Mouse (Mus musculus): ENCODE results near the gene Elp4. TPM values are rescaled to one million over a fixed set of nuclear protein-coding genes. Genes with fewer than 3 reads are reported as not detected.

Elp4 gene
- polyA plus RNA-seq, 1 experiment from 2014 or later, result 28.2 TPM

GRCm38 (mm10) chr2:105815170-105815569, 89.2 kb downstream of the Elp4 start:
- no peaks in the 10 kb centered on the region for H3K9me3 ChIP-seq (ENCODE audit: control insufficient read depth, low read length)
- H3K4me3 ChIP-seq (ENCODE audit: low read depth, low read length), result no peak overlapping the region
- no peak overlapping the region for H3K27ac ChIP-seq (ENCODE audit: low read depth, low read length)
- H3K4me1 ChIP-seq (replicated peaks; ENCODE audit: control insufficient read depth, insufficient read depth, low read length), result no peaks in the 10 kb centered on the region
- no peaks in the 10 kb centered on the region for H3K36me3 ChIP-seq (ENCODE audit: control insufficient read depth, insufficient read depth, low read length)
- no peak overlapping the region for H3K4me2 ChIP-seq
- DNase-seq (ENCODE audit: low spot score), result no peak
- no peak for ATAC-seq (replicated peaks; ENCODE audit: low FRiP score)
- H3K9ac ChIP-seq (ENCODE audit: low read depth, low read length), result no peak overlapping the region
- no peaks in the 10 kb centered on the region for H3K27me3 ChIP-seq (replicated peaks; ENCODE audit: control insufficient read depth, insufficient read depth, low read length)
- 81% methylated on average over 3 of the region's 3 CpGs for WGBS

GRCm38 (mm10) chr2:105813041-105813440, 91.3 kb downstream of the Elp4 start:
- DNase-seq (ENCODE audit: low spot score) (no peak), ATAC-seq (replicated peaks; ENCODE audit: low FRiP score) (no peak)
- Histone ChIP-seq H3K4me2 (no peak overlapping the region), H3K27me3 (replicated peaks; ENCODE audit: control insufficient read depth, insufficient read depth, low read length) (no peaks in the 10 kb centered on the region), H3K27ac (ENCODE audit: low read depth, low read length) (no peak overlapping the region), H3K9me3 (ENCODE audit: control insufficient read depth, low read length) (no peaks in the 10 kb centered on the region), H3K4me3 (ENCODE audit: low read depth, low read length) (no peak overlapping the region), H3K4me1 (replicated peaks; ENCODE audit: control insufficient read depth, insufficient read depth, low read length) (no peaks in the 10 kb centered on the region), H3K36me3 (ENCODE audit: control insufficient read depth, insufficient read depth, low read length) (no peaks in the 10 kb centered on the region), H3K9ac (ENCODE audit: low read depth, low read length) (no peak overlapping the region)
- 78% methylated on average over 3 of the region's 3 CpGs for WGBS

- WGBS, result 80% methylated on average over 2 of the region's 2 CpGs
- Histone ChIP-seq H3K9me3 (ENCODE audit: control insufficient read depth, low read length) (no peaks in the 10 kb centered on the region), H3K9ac (ENCODE audit: low read depth, low read length) (no peak overlapping the region), H3K4me1 (replicated peaks; ENCODE audit: control insufficient read depth, insufficient read depth, low read length) (peaks cover 7% of the 10 kb centered on the region), H3K4me2 (no peak overlapping the region), H3K4me3 (ENCODE audit: low read depth, low read length) (no peak overlapping the region), H3K36me3 (ENCODE audit: control insufficient read depth, insufficient read depth, low read length) (no peaks in the 10 kb centered on the region), H3K27me3 (replicated peaks; ENCODE audit: control insufficient read depth, insufficient read depth, low read length) (no peaks in the 10 kb centered on the region), H3K27ac (ENCODE audit: low read depth, low read length) (no peak overlapping the region)
- DNase-seq (ENCODE audit: low spot score) (no peak), ATAC-seq (replicated peaks; ENCODE audit: low FRiP score) (no peak)
Measured at GRCm38 (mm10) chr2:105810286-105810685, 94.1 kb downstream of the Elp4 start.

GRCm38 (mm10) chr2:105806571-105806970, 97.8 kb downstream of the Elp4 start:
- Histone ChIP-seq H3K27ac (ENCODE audit: low read depth, low read length) (peak overlapping the region; percentile 7; the same call in 1 of the 2 replicates), H3K27me3 (replicated peaks; ENCODE audit: control insufficient read depth, insufficient read depth, low read length) (no peaks in the 10 kb centered on the region), H3K4me1 (replicated peaks; ENCODE audit: control insufficient read depth, insufficient read depth, low read length) (peaks cover 7% of the 10 kb centered on the region), H3K4me3 (ENCODE audit: low read depth, low read length) (no peak overlapping the region), H3K9ac (ENCODE audit: low read depth, low read length) (no peak overlapping the region), H3K36me3 (ENCODE audit: control insufficient read depth, insufficient read depth, low read length) (no peaks in the 10 kb centered on the region), H3K4me2 (peak overlapping the region; percentile 22; the same call in 1 of the 2 replicates), H3K9me3 (ENCODE audit: control insufficient read depth, low read length) (no peaks in the 10 kb centered on the region)
- DNase-seq (ENCODE audit: low spot score) (no peak), ATAC-seq (replicated peaks; ENCODE audit: low FRiP score) (peak; percentile 83)
- WGBS, result 76% methylated on average over 2 of the region's 2 CpGs

GRCm38 (mm10) chr2:105806047-105806446, 98.3 kb downstream of the Elp4 start:
- peak overlapping the region; percentile 22; the same call in 1 of the 2 replicates for H3K4me2 ChIP-seq
- H3K27me3 ChIP-seq (replicated peaks; ENCODE audit: control insufficient read depth, insufficient read depth, low read length), result no peaks in the 10 kb centered on the region
- H3K36me3 ChIP-seq (ENCODE audit: control insufficient read depth, insufficient read depth, low read length), result no peaks in the 10 kb centered on the region
- H3K9me3 ChIP-seq (ENCODE audit: control insufficient read depth, low read length), result no peaks in the 10 kb centered on the region
- H3K27ac ChIP-seq (ENCODE audit: low read depth, low read length), result no peak overlapping the region
- H3K9ac ChIP-seq (ENCODE audit: low read depth, low read length), result no peak overlapping the region
- DNase-seq (ENCODE audit: low spot score) (no peak), ATAC-seq (replicated peaks; ENCODE audit: low FRiP score) (peak; percentile 79)
- peaks cover 7% of the 10 kb centered on the region for H3K4me1 ChIP-seq (replicated peaks; ENCODE audit: control insufficient read depth, insufficient read depth, low read length)
- H3K4me3 ChIP-seq (ENCODE audit: low read depth, low read length), result no peak overlapping the region
- 67% methylated on average over 4 of the region's 4 CpGs for WGBS

- H3K4me2 ChIP-seq, result no peak overlapping the region
- ATAC-seq (replicated peaks; ENCODE audit: low FRiP score) (no peak), DNase-seq (ENCODE audit: low spot score) (no peak)
- no peak overlapping the region for H3K4me3 ChIP-seq (ENCODE audit: low read depth, low read length)
- no peaks in the 10 kb centered on the region for H3K36me3 ChIP-seq (ENCODE audit: control insufficient read depth, insufficient read depth, low read length)
- no peak overlapping the region for H3K9ac ChIP-seq (ENCODE audit: low read depth, low read length)
- no peaks in the 10 kb centered on the region for H3K9me3 ChIP-seq (ENCODE audit: control insufficient read depth, low read length)
- no peaks in the 10 kb centered on the region for H3K27me3 ChIP-seq (replicated peaks; ENCODE audit: control insufficient read depth, insufficient read depth, low read length)
- peaks cover 7% of the 10 kb centered on the region for H3K4me1 ChIP-seq (replicated peaks; ENCODE audit: control insufficient read depth, insufficient read depth, low read length)
- H3K27ac ChIP-seq (ENCODE audit: low read depth, low read length), result no peak overlapping the region
Measured at GRCm38 (mm10) chr2:105805210-105805609, 99.2 kb downstream of the Elp4 start.

GRCm38 (mm10) chr2:105804506-105804905, 99.9 kb downstream of the Elp4 start:
- Histone ChIP-seq H3K9ac (ENCODE audit: low read depth, low read length) (no peak overlapping the region), H3K4me3 (ENCODE audit: low read depth, low read length) (no peak overlapping the region), H3K4me1 (replicated peaks; ENCODE audit: control insufficient read depth, insufficient read depth, low read length) (peaks cover 7% of the 10 kb centered on the region), H3K9me3 (ENCODE audit: control insufficient read depth, low read length) (no peaks in the 10 kb centered on the region), H3K36me3 (ENCODE audit: control insufficient read depth, insufficient read depth, low read length) (no peaks in the 10 kb centered on the region), H3K4me2 (no peak overlapping the region), H3K27me3 (replicated peaks; ENCODE audit: control insufficient read depth, insufficient read depth, low read length) (no peaks in the 10 kb centered on the region), H3K27ac (ENCODE audit: low read depth, low read length) (no peak overlapping the region)
- DNase-seq (ENCODE audit: low spot score) (no peak), ATAC-seq (replicated peaks; ENCODE audit: low FRiP score) (no peak)
- 77% methylated on average over 10 of the region's 10 CpGs for WGBS

GRCm38 (mm10) chr2:105803427-105803826, 100.9 kb downstream of the Elp4 start:
- no peaks in the 10 kb centered on the region for H3K27me3 ChIP-seq (replicated peaks; ENCODE audit: control insufficient read depth, insufficient read depth, low read length)
- no peaks in the 10 kb centered on the region for H3K36me3 ChIP-seq (ENCODE audit: control insufficient read depth, insufficient read depth, low read length)
- no peak overlapping the region for H3K4me2 ChIP-seq
- no peak overlapping the region for H3K4me3 ChIP-seq (ENCODE audit: low read depth, low read length)
- DNase-seq (ENCODE audit: low spot score) (no peak), ATAC-seq (replicated peaks; ENCODE audit: low FRiP score) (no peak)
- no peak overlapping the region for H3K9ac ChIP-seq (ENCODE audit: low read depth, low read length)
- 40% methylated on average over 5 of the region's 5 CpGs for WGBS
- no peak overlapping the region for H3K27ac ChIP-seq (ENCODE audit: low read depth, low read length)
- H3K4me1 ChIP-seq (replicated peaks; ENCODE audit: control insufficient read depth, insufficient read depth, low read length), result peaks cover 7% of the 10 kb centered on the region
- no peaks in the 10 kb centered on the region for H3K9me3 ChIP-seq (ENCODE audit: control insufficient read depth, low read length)

GRCm38 (mm10) chr2:105802902-105803301, 101.5 kb downstream of the Elp4 start:
- 92% methylated on average over 2 of the region's 2 CpGs for WGBS
- ATAC-seq (replicated peaks; ENCODE audit: low FRiP score), result no peak
- peaks cover 7% of the 10 kb centered on the region for H3K4me1 ChIP-seq (replicated peaks; ENCODE audit: control insufficient read depth, insufficient read depth, low read length)
- no peaks in the 10 kb centered on the region for H3K9me3 ChIP-seq (ENCODE audit: control insufficient read depth, low read length)
- no peaks in the 10 kb centered on the region for H3K36me3 ChIP-seq (ENCODE audit: control insufficient read depth, insufficient read depth, low read length)
- no peak overlapping the region for H3K9ac ChIP-seq (ENCODE audit: low read depth, low read length)
- no peak for DNase-seq (ENCODE audit: low spot score)
- H3K4me3 ChIP-seq (ENCODE audit: low read depth, low read length), result no peak overlapping the region
- no peaks in the 10 kb centered on the region for H3K27me3 ChIP-seq (replicated peaks; ENCODE audit: control insufficient read depth, insufficient read depth, low read length)
- H3K27ac ChIP-seq (ENCODE audit: low read depth, low read length), result no peak overlapping the region
- H3K4me2 ChIP-seq, result no peak overlapping the region
